Mouse (Mus musculus): ENCODE data around the gene Ttll11. TPM values are rescaled to one million over a fixed set of nuclear protein-coding genes. Genes with fewer than 3 reads are reported as not detected.

Gene Ttll11
- 0.21 and 0.34 TPM in 2 replicates for polyA plus RNA-seq (2015; fragmentation: Nextera tagmentation; extraction: Ambion mirVana)

GRCm38 (mm10) chr2:35979644-35980021 lies at the start of gene Ttll11:
Gene Ttll11 (minus strand): TSS chr2:35979913.
- Histone ChIP-seq H3K9ac (ENCODE audit: low read length) (peak within 1 kb of the TSS; percentile 92), H3K27me3 (ENCODE audit: control insufficient read depth, insufficient read depth, low read length) (no peaks in the 10 kb centered on the region), H3K4me3 (replicated peaks; ENCODE audit: low read length) (peak within 1 kb of the TSS; percentile 83), H3K9me3 (replicated peaks; ENCODE audit: control insufficient read depth, low read length) (no peaks in the 10 kb centered on the region), H3K36me3 (ENCODE audit: control insufficient read depth, insufficient read depth, low read length) (no peaks in the 10 kb centered on the region), H3K4me2 (ENCODE audit: low read depth, low read length) (peak within 1 kb of the TSS; percentile 99), H3K4me1 (ENCODE audit: control insufficient read depth, insufficient read depth, low read length) (peaks cover 18% of the 10 kb centered on the region), H3K27ac (ENCODE audit: low read length) (peak within 1 kb of the TSS; percentile 2; the same call in 1 of the 2 replicates)
- under 1% methylated on average over 36 of the region's 42 CpGs for WGBS
- ATAC-seq (ENCODE audit: insufficient read depth, low FRiP score), result peak; percentile 88

GRCm38 (mm10) chr2:36023291-36023690 lies 43.6 kb upstream of the Ttll11 start:
- H3K9ac ChIP-seq (ENCODE audit: low read length), result no peak overlapping the region
- WGBS, result 56% methylated on average over 3 of the region's 3 CpGs
- H3K4me1 ChIP-seq (ENCODE audit: control insufficient read depth, insufficient read depth, low read length), result no peaks in the 10 kb centered on the region
- H3K9me3 ChIP-seq (replicated peaks; ENCODE audit: control insufficient read depth, low read length), result no peaks in the 10 kb centered on the region
- ATAC-seq (ENCODE audit: insufficient read depth, low FRiP score), result no peak
- no peak overlapping the region for H3K4me3 ChIP-seq (replicated peaks; ENCODE audit: low read length)
- no peaks in the 10 kb centered on the region for H3K36me3 ChIP-seq (ENCODE audit: control insufficient read depth, insufficient read depth, low read length)
- peaks cover 7% of the 10 kb centered on the region; the same call in 1 of the 2 replicates for H3K27me3 ChIP-seq (ENCODE audit: control insufficient read depth, insufficient read depth, low read length)
- H3K4me2 ChIP-seq (ENCODE audit: low read depth, low read length), result no peak overlapping the region
- H3K27ac ChIP-seq (ENCODE audit: low read length), result no peak overlapping the region

GRCm38 (mm10) chr2:36021385-36022159 lies 41.9 kb upstream of the Ttll11 start:
- no peak overlapping the region for H3K27ac ChIP-seq (ENCODE audit: low read length)
- WGBS, result 10% methylated on average over 32 of the region's 32 CpGs
- H3K36me3 ChIP-seq (ENCODE audit: control insufficient read depth, insufficient read depth, low read length), result no peaks in the 10 kb centered on the region
- no peak overlapping the region for H3K9ac ChIP-seq (ENCODE audit: low read length)
- peaks cover 7% of the 10 kb centered on the region; the same call in 1 of the 2 replicates for H3K27me3 ChIP-seq (ENCODE audit: control insufficient read depth, insufficient read depth, low read length)
- no peaks in the 10 kb centered on the region for H3K9me3 ChIP-seq (replicated peaks; ENCODE audit: control insufficient read depth, low read length)
- peak overlapping the region; percentile 44 for H3K4me2 ChIP-seq (ENCODE audit: low read depth, low read length)
- H3K4me3 ChIP-seq (replicated peaks; ENCODE audit: low read length), result peak overlapping the region; percentile 19
- peak; percentile 17; the same call in 1 of the 2 replicates for ATAC-seq (ENCODE audit: insufficient read depth, low FRiP score)
- H3K4me1 ChIP-seq (ENCODE audit: control insufficient read depth, insufficient read depth, low read length), result no peaks in the 10 kb centered on the region

DNA sequence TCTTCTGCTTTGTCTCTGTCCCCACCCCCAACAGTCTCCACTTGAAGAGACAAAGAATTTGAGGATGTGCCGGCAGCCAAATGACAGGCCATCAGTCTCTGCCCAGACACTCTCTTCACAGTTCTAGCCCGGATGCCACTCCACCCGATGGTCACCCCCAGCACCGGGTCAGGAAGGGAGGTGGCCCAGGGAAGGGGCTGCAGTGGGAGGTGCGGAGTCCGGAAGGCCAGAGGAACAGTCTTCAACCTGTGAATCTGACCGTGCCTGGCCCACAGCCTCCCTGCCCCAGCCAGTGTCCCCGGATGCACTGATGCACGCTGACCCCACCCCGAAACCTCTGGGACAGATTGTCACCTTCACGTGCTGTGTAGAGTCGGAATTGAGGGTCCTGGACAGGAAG lies 33.3 kb upstream of the Ttll11 start:
- Histone ChIP-seq H3K4me1 (ENCODE audit: control insufficient read depth, insufficient read depth, low read length) (peaks cover 5% of the 10 kb centered on the region; the same call in 1 of the 2 replicates), H3K27me3 (ENCODE audit: control insufficient read depth, insufficient read depth, low read length) (peaks cover 16% of the 10 kb centered on the region), H3K4me3 (replicated peaks; ENCODE audit: low read length) (no peak overlapping the region), H3K27ac (ENCODE audit: low read length) (no peak overlapping the region), H3K9ac (ENCODE audit: low read length) (no peak overlapping the region), H3K9me3 (replicated peaks; ENCODE audit: control insufficient read depth, low read length) (no peaks in the 10 kb centered on the region), H3K4me2 (ENCODE audit: low read depth, low read length) (no peak overlapping the region), H3K36me3 (ENCODE audit: control insufficient read depth, insufficient read depth, low read length) (no peaks in the 10 kb centered on the region)
- ATAC-seq (ENCODE audit: insufficient read depth, low FRiP score), result peak; percentile 55; the same call in 1 of the 2 replicates
- 59% methylated on average over 12 of the region's 12 CpGs for WGBS

GRCm38 (mm10) chr2:36011331-36011825 lies 31.7 kb upstream of the Ttll11 start:
- Histone ChIP-seq H3K4me1 (ENCODE audit: control insufficient read depth, insufficient read depth, low read length) (peaks cover 5% of the 10 kb centered on the region; the same call in 1 of the 2 replicates), H3K27me3 (ENCODE audit: control insufficient read depth, insufficient read depth, low read length) (peaks cover 16% of the 10 kb centered on the region), H3K36me3 (ENCODE audit: control insufficient read depth, insufficient read depth, low read length) (no peaks in the 10 kb centered on the region), H3K27ac (ENCODE audit: low read length) (no peak overlapping the region), H3K9ac (ENCODE audit: low read length) (peak overlapping the region; percentile 70), H3K4me3 (replicated peaks; ENCODE audit: low read length) (peak overlapping the region; percentile 49), H3K4me2 (ENCODE audit: low read depth, low read length) (peak overlapping the region; percentile 85), H3K9me3 (replicated peaks; ENCODE audit: control insufficient read depth, low read length) (no peaks in the 10 kb centered on the region)
- ATAC-seq (ENCODE audit: insufficient read depth, low FRiP score), result no peak
- WGBS, result under 1% methylated on average over 44 of the region's 44 CpGs

DNA sequence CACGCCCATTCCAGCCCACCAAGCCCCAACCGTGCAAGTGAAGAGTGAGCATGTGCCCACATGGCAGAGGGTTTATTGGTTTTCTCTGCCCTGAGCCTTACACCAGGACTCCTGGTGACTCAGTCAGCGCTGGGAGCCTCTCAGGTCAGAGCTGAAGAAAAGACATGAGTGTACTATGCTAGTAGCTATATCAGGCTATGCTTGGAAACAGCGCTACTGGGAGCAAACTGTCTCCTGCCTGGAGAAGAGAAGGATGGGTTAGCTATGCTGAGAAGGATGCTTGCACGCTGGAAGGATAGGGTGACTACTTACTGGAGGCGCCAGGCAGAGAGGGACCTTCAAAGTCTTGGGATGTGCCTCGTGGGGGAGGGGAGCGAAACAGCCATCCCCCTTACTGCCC lies 30.9 kb upstream of the Ttll11 start:
- peaks cover 5% of the 10 kb centered on the region; the same call in 1 of the 2 replicates for H3K4me1 ChIP-seq (ENCODE audit: control insufficient read depth, insufficient read depth, low read length)
- WGBS, result 52% methylated on average over 8 of the region's 8 CpGs
- H3K27ac ChIP-seq (ENCODE audit: low read length), result no peak overlapping the region
- no peaks in the 10 kb centered on the region for H3K9me3 ChIP-seq (replicated peaks; ENCODE audit: control insufficient read depth, low read length)
- no peak for ATAC-seq (ENCODE audit: insufficient read depth, low FRiP score)
- no peak overlapping the region for H3K9ac ChIP-seq (ENCODE audit: low read length)
- H3K4me3 ChIP-seq (replicated peaks; ENCODE audit: low read length), result no peak overlapping the region
- H3K36me3 ChIP-seq (ENCODE audit: control insufficient read depth, insufficient read depth, low read length), result no peaks in the 10 kb centered on the region
- no peak overlapping the region for H3K4me2 ChIP-seq (ENCODE audit: low read depth, low read length)
- H3K27me3 ChIP-seq (ENCODE audit: control insufficient read depth, insufficient read depth, low read length), result peaks cover 16% of the 10 kb centered on the region

- no peak overlapping the region for H3K4me2 ChIP-seq (ENCODE audit: low read depth, low read length)
- H3K27me3 ChIP-seq (ENCODE audit: control insufficient read depth, insufficient read depth, low read length), result peaks cover 16% of the 10 kb centered on the region
- no peaks in the 10 kb centered on the region for H3K9me3 ChIP-seq (replicated peaks; ENCODE audit: control insufficient read depth, low read length)
- no peak for ATAC-seq (ENCODE audit: insufficient read depth, low FRiP score)
- H3K4me1 ChIP-seq (ENCODE audit: control insufficient read depth, insufficient read depth, low read length), result peaks cover 5% of the 10 kb centered on the region; the same call in 1 of the 2 replicates
- WGBS, result 22% methylated on average over 4 of the region's 4 CpGs
- no peak overlapping the region for H3K27ac ChIP-seq (ENCODE audit: low read length)
- no peak overlapping the region for H3K4me3 ChIP-seq (replicated peaks; ENCODE audit: low read length)
- no peak overlapping the region for H3K9ac ChIP-seq (ENCODE audit: low read length)
- no peaks in the 10 kb centered on the region for H3K36me3 ChIP-seq (ENCODE audit: control insufficient read depth, insufficient read depth, low read length)
These were observed 29.7 kb upstream of the Ttll11 start for GRCm38 (mm10) chr2:36009386-36009785.

DNA sequence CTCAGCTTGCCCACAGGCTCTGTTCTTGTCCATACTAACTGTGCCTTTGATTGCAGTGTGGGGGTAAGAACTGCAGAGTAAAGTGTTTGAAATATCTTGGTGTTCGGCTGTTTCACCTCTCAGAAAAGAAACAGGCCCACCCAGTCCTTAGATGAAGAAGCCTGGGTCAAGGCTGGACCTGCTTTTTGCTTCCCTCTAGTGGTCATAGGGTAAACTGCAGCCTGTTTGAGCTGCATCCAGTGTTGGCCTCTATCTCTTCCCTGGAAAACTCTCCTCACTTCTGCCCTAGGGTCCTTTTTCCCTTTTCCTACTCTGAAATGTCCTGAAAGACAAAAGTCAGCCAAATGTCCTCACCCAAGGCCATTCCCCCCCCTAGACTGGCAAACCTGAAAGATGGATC lies 28.4 kb upstream of the Ttll11 start:
- no peak overlapping the region for H3K9ac ChIP-seq (ENCODE audit: low read length)
- peaks cover 16% of the 10 kb centered on the region for H3K27me3 ChIP-seq (ENCODE audit: control insufficient read depth, insufficient read depth, low read length)
- H3K36me3 ChIP-seq (ENCODE audit: control insufficient read depth, insufficient read depth, low read length), result no peaks in the 10 kb centered on the region
- no peak overlapping the region for H3K4me3 ChIP-seq (replicated peaks; ENCODE audit: low read length)
- WGBS, result 17% methylated on average over 1 of the region's 1 CpGs
- H3K27ac ChIP-seq (ENCODE audit: low read length), result no peak overlapping the region
- peaks cover 5% of the 10 kb centered on the region; the same call in 1 of the 2 replicates for H3K4me1 ChIP-seq (ENCODE audit: control insufficient read depth, insufficient read depth, low read length)
- no peak for ATAC-seq (ENCODE audit: insufficient read depth, low FRiP score)
- H3K4me2 ChIP-seq (ENCODE audit: low read depth, low read length), result no peak overlapping the region
- H3K9me3 ChIP-seq (replicated peaks; ENCODE audit: control insufficient read depth, low read length), result no peaks in the 10 kb centered on the region

DNA sequence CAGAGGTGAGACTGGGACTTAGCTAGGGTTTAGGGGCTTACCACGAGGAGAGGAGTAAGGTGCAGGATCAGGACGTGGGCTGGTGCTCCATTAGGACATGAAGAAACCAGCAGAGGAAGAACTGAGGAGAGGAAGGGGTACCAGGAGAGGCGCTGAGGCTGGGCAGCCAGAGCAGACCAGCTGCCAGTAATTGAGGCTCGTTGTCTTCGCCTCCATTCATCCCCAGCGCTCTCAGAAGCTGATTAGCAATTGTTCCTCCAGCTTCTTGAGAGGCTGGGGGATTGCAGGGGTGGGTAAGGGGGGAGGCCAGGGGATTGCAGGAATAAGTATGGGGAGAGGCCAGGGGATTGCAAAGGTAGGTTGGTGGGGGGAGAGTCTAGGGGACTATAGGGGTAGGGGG lies 22.5 kb upstream of the Ttll11 start:
- 54% methylated on average over 6 of the region's 6 CpGs for WGBS
- no peak for ATAC-seq (ENCODE audit: insufficient read depth, low FRiP score)
- Histone ChIP-seq H3K27me3 (ENCODE audit: control insufficient read depth, insufficient read depth, low read length) (no peaks in the 10 kb centered on the region; the same call in 1 of the 2 replicates), H3K4me2 (ENCODE audit: low read depth, low read length) (no peak overlapping the region), H3K36me3 (ENCODE audit: control insufficient read depth, insufficient read depth, low read length) (no peaks in the 10 kb centered on the region), H3K9ac (ENCODE audit: low read length) (no peak overlapping the region), H3K9me3 (replicated peaks; ENCODE audit: control insufficient read depth, low read length) (no peaks in the 10 kb centered on the region), H3K4me1 (ENCODE audit: control insufficient read depth, insufficient read depth, low read length) (no peaks in the 10 kb centered on the region), H3K4me3 (replicated peaks; ENCODE audit: low read length) (no peak overlapping the region), H3K27ac (ENCODE audit: low read length) (no peak overlapping the region)
